Mouse (Mus musculus): Measurements from ENCODE around the gene Il22ra2.

Il22ra2 gene

DNA sequence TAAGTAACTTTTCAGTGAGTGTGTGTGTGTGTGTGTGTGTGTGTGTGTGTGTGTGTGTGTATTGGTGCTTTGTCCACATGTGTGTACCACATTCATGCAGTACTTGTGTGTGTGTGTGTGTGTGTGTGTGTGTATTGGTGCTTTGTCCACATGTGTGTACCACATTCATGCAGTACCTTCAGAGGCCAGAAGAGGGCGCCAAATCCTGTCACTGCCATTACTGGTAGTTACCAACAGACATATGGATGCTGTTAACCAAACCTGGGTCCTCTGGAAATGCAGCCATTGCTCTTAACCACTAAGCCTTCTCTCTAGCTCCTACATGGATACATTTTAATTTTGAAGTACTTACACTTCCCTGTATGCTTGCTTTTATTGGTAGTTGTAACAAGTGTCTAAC lies 20.3 kb upstream of the Il22ra2 start:
- peak in 1 of 2 experiments; percentile 24 for DNase-seq (ENCODE audit: low spot score in 2 of 2)

DNA sequence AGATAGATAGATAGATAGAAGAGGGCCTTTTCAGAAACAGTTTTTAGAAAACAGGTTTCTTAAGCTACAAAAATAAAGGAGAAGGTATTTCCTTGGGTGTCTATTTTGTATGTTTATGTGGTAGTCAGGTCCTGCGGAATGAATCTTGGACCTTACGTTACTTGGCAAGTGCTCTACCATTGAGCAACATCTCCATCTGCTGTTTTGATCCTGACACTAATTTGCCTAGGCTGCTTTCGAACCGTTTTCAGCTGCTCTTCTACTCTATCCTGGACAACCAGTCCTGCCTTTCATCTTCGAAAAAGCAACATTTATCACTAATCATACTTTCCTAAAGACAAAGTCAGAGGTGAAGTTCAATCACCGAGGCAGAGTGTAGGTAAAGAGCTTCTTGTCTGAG lies 18.6 kb upstream of the Il22ra2 start:
- peak in 1 of 2 experiments; percentile 29 for DNase-seq (ENCODE audit: low spot score in 2 of 2)

DNA sequence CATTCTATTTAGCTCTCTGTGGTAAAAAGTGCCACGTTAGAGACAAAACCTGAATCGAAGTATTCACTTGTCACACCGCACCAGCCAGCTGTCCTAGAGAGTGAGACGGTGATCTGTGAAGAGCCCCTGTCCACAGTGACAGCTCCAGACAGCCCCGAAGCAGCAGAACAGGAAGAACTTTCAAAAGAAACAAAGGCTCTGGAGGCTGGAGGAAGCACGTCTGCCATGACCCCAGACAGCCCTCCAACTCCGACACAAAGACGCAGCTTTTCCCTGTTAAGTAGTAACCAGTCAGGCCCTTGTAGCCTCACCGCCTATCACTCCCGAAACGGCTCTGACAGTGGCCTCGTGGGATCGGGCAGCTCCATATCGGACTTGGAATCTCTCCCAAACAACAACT lies 12.7 kb upstream of the Il22ra2 start:
- no peak for DNase-seq (ENCODE audit: low spot score in 2 of 2)

DNA sequence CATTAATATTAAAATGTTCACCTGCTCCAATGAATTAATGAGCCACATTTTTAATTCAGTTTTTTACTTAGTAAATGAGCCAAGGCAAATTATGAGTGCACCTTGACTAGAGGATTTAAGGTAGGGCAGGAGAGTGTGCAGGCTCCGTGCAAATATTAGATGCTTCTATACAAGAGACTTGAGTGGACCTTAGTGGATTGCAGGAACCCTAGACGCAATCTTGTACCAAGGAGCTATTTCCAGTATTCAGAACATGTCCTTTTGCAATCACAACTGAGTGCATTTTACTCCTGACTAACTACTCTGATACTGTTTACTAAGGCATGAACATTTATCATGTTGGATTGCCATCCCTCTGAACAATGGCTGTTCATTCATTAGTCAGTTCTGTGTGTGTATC lies 10.2 kb upstream of the Il22ra2 start:
- no peak for DNase-seq (ENCODE audit: low spot score in 2 of 2)

DNA sequence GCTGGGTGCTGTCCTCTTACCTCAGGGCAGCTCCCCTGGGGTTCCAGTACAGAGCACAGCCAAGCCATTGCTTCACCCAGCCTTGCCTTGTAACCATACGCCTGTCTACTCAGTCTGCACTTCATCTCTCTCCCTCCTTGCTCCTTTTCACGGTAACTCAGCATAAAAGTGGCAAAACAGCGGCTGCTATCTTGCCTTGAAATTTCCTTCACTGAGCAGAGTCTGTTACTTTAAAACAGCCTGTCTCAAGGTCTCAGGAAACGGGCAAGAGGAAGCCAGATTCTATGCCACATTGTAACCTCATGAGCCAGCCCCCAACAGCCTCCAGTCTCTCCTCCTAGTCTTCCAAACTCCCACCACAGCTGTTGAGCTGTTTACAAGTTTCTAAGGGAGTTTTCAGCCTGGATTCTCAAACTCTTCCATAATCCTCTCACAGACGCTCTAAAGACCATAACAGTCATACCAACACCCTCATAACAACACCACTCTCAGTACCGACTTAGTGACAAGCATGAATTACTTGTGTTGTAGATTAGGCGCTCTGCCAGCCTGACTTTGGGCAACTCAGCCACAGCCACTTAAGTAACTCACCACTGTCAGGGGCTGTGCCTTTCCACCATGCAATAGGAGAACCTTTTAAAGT lies 8.6 kb upstream of the Il22ra2 start:
- DNase-seq (ENCODE audit: low spot score in 2 of 2) = peak; percentile 44 to 46

DNA sequence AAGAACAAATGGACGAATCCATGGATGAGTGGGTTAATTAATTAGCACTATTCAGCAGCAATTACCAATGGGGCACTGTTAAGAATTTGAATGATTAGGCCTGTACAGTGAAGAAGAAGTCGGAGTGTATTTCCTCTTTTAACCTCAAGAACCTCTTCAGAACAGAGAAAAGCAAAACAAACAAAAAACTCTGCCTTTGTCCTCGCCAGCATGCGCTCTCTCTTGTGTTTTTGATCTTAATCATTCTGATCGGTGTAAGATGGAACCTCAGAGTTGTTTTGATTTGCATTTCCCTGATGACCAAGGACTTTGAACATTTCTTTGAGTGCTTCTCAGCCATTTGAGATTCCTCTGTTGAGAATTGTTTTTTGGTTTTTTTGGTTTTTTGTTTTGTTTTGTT lies 2.1 kb upstream of the Il22ra2 start:
- DNase-seq (ENCODE audit: low spot score in 2 of 2) = no peak

DNA sequence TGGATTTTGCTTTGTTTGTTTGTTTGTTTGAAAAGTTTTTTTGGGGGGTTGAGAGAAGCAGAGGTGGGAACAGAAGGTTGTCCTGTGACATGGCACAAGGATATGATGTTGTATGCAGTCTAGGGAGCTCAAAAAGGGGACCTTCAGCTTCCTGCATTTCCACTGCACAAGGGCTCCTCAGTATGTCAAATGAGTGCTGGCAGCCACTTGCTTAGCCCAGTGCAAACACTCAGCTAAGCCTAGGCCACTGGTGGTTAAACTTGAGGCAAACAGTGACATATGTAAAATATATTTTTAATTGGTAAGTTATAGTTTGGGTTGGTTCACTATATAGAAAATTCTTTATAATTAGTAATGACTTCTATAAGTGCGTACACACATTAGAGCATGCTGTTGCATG lies 2.8 kb downstream of the Il22ra2 start:
- no peak for DNase-seq (ENCODE audit: low spot score in 2 of 2)

DNA sequence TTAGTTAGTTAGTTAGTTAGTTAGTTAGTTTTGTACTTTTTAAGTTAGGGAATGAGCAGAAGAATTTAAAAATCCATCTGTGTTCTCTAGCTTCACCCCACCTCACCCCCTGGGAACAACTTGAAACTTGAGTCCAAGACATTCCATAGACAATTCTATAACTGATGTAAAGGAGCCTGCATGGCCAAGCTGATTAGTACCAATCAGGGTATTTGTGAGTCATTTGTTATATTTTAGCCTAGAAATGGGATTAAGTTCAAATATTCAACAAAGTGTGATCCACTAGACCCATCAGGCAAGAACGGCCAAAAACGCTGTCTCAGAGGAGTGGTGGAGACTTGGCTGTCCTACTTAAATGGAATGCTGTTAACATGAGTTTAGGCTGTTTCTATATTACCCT lies 5.5 kb downstream of the Il22ra2 start:
- peak in 1 of 2 experiments; percentile 30 for DNase-seq (ENCODE audit: low spot score in 2 of 2)

DNA sequence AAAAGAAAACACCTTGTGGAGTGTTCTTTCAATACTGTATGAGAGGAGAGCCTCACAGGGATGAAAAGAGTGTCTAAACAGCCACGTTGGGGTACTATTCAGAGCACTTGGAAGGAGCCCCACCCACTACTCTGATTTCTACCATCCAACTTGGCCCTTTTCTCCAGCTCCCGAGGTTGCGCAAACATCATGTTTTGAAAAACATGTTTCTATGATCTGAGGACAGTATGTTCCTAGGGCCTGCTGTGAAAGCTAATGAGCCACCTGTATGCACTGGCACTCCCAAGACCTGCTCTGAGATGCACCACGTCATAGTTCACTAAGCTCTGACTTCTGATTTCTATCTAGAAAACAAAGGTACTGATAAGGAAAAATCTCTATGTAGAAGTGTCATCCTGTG lies 6.0 kb downstream of the Il22ra2 start:
- DNase-seq (ENCODE audit: low spot score in 2 of 2) = peak; percentile 65 to 67

DNA sequence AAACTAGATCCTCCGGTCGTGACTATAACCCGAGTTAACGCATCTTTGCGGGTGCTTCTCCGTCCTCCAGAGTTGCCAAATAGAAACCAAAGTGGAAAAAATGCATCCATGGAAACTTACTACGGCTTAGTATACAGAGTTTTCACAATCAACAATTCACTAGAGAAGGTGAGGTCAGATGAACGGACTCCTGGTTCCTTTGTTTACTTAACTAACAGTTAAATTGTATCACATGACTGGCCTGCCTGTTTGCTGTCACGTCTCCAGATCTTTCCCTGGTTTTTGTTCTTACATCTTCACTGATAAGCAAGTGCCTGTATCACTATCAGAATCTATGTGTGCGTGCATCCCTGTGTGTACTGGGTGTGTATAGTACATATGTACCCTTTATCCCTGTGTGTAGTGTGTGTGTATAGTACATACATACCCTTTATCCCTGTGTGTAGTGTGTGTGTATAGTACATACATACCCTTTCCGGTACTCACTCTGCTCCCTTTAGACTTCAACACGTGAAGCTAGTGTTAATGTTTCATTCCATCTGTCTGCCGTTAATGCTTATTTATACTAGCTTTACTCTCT lies 9.9 kb downstream of the Il22ra2 start:
- no peak for DNase-seq (ENCODE audit: low spot score in 2 of 2)

DNA sequence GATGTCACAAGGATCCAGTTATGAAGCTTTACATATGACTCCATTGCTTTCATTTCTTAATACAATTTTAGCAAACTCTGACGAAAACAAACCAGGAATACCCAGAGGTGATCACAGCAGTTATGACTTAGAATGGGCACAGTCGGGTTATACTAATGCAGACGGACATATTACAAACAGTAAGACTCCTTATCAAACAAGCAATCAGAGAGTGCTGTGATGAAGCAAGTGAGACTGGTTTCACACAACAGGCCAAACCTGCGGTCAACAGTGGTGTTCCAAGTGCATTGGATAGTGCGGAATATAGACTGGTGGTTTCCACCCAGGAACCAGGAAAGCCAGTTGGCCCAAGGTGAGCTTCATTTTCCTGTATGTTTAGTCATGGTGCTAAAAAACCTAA lies 17.1 kb downstream of the Il22ra2 start:
- no peak for DNase-seq (ENCODE audit: low spot score in 2 of 2)

DNA sequence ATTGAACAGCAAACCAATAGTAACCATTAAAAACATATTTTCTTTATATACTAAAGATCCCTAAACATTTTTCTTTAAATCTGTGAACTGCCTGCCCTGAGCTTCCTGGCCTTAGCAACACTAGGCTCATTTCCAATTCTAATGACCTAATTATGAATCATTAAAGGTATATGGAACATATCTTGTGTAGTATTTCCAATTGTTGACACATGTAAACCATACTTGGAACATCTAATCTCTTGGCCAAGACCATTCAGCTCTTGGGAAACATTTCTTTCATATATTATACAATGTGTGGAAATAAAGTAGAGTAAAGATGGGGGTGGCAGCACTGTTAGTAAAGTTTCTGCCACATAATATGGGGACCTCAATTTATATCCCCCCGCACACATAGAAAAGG lies 17.8 kb downstream of the Il22ra2 start:
- no peak for DNase-seq (ENCODE audit: low spot score in 2 of 2)

DNA sequence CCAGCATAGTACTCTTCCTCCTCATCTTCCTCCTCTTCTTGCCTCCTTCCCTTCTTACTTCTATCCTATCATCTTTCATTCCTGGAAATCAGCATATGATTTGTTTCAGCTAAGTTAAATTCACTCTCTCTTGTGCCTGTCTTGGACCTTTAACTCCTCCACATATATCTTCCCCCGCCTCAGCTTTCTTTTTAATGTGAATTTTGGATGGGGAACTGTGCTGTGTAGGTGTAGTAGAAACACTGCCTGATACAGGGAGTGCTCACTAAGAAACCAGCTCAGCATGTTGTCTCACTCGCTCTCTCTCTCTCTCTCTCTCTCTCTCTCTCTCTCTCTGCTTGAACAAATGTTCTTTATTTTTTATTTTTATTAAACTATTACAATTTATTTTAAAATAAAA lies 23.3 kb downstream of the Il22ra2 start:
- DNase-seq (ENCODE audit: low spot score in 2 of 2) = no peak

DNA sequence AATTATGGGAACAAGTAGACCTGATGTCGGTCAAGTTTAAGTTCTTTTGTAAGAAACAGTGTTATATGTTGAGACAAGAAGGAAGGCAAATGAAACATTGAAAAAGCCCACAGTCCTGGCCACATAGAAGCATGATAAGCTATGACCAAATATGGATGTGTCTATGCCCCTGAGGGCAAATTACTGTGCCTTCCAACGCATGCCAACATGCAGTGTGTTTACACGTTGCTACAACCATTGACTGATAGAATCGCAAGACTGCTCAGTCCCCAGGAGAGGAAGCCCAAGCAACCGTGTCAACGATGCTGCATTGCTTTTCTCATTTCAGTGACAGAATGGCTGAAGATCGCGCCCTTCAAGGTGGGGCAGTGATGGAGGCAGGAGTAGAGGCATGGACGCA lies 35.6 kb downstream of the Il22ra2 start:
- DNase-seq (ENCODE audit: low spot score in 2 of 2) = no peak

DNA sequence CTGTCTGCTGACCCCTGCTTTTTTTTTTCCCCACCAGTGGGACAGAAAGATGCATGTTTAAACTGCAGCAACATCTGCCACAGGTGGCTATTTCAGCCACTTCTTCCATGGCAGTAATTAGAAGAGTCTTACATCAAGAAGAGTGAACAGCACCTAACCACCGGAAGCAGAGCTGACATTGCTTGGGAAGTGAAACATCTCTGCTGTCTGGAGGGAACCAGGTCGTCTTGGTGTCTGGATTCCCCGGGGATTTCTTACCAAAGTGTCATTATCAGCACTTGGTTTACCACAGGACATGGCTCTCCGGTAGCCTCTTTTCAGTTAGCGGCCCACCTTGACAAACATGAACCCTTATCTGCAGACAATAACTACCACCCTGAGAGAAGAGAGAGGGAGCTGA lies 38.2 kb downstream of the Il22ra2 start:
- no peak for DNase-seq (ENCODE audit: low spot score in 2 of 2)

DNA sequence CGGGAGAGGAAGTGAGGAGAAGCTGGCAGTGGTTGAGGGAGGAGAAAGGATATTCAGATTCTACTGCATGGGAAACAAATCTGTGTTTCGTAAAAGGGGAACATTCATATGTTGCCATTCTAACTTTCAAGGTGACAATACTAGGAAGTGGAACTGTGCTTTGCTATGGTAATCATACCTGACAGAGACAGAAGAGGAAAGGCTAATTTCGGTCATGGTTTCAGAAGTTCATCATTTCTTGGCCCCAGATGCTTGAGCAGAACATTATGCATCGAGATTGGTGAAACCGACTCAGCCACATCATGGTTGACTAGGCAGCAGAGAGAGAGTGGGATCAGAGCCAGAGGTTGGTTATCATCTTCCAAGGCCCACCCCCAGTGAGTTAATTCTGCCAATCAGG lies 47.2 kb downstream of the Il22ra2 start:
- DNase-seq (ENCODE audit: low spot score in 2 of 2) = no peak

DNA sequence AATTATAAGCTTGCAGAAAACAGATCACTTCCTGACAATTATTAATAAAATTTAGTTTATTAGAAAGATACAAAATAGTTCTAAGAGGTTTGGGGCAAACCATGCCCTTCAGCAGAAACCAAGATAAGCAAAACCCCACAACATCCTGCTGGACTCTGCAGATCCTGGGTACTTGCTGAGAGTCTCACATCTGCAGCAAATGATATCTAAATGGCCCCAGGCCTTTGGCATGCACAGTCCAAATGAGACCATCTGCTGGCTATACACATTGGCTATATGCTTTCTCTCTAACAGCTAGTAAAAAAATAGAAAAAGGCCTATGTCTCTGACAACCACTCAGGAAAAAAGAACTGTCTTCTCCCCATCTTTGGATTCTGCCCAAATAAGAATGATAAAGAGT lies 50.2 kb downstream of the Il22ra2 start:
- no peak for DNase-seq (ENCODE audit: low spot score in 2 of 2)

DNA sequence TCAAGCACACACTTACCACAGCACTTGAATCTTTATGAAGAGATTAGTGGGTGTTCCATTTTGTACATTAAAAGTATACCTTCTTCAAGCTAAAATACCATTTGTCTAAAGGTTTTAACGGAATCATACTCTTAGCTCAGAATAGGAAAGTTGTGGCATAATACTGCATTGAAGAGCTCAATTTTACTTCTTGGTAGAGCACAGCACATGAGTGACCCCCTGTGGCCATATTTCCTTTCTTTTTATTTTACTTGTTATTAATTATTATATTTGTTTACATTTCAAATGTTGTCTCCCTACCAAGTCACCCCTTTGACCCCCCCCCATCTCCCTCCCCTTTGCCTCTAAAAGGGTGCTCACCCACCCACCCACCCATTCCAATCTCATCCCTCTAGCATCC lies 51.3 kb downstream of the Il22ra2 start:
- DNase-seq (ENCODE audit: low spot score in 2 of 2) = no peak

Data from heart, adult 9 months (tissue).